Mouse (Mus musculus): ENCODE data around the gene Aldh3b1. TPM values are rescaled to one million over a fixed set of nuclear protein-coding genes. Genes with fewer than 3 reads are reported as not detected.

Aldh3b1 gene
- polyA plus RNA-seq, 1 experiment from 2014 or later = 1.7 TPM

- Histone ChIP-seq H3K4me1 (no peaks in the 10 kb centered on the region), H3K27me3 (no peaks in the 10 kb centered on the region), H3K4me3 (no peak overlapping the region), H3K36me3 (peaks cover 100% of the 10 kb centered on the region), H3K4me2 (no peak overlapping the region), H3K9ac (no peak overlapping the region), H3K9me3 (no peaks in the 10 kb centered on the region), H3K27ac (no peak overlapping the region; the same call in 1 of the 2 replicates)
- 94% methylated on average over 4 of the region's 4 CpGs for WGBS
- ATAC-seq (ENCODE audit: insufficient number of reproducible peaks, insufficient read depth, low FRiP score, low TSS enrichment, low read depth) = no peak
Observed at GRCm38 (mm10) chr19:3893545-3894116, 36.0 kb downstream of the Aldh3b1 start.

DNA sequence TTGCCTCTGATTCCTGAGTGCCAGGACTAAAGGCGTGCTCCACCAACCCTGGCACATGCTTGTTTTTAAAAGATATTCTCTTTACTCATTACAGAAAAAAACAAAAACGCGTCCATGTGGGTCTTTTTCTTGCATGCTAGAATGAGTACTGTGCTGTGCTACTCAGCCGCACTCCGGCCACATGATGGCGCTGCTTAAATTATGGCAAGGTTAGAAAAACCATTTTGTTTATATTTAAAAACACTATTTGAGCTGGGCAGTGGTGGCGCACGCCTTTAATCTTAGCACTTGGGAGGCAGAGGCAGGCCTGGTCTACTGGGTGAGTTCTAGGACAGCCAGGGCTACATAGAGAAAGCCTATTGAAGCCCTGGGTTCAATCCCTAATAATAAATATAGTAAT, 39.4 kb downstream of the Aldh3b1 start:
- WGBS = 81% methylated on average over 8 of the region's 8 CpGs

GRCm38 (mm10) chr19:3889096-3889495, 40.5 kb downstream of the Aldh3b1 start:
- Histone ChIP-seq H3K4me2 (no peak overlapping the region), H3K27ac (no peak overlapping the region), H3K9ac (no peak overlapping the region), H3K4me1 (no peaks in the 10 kb centered on the region), H3K27me3 (no peaks in the 10 kb centered on the region), H3K36me3 (peaks cover 87% of the 10 kb centered on the region), H3K9me3 (no peaks in the 10 kb centered on the region), H3K4me3 (no peak overlapping the region)
- no peak for ATAC-seq (ENCODE audit: insufficient number of reproducible peaks, insufficient read depth, low FRiP score, low TSS enrichment, low read depth)
- WGBS = 90% methylated on average over 5 of the region's 5 CpGs

More for the DNA sequence above, 39.4 kb downstream of the Aldh3b1 start:
- no peaks in the 10 kb centered on the region for H3K27me3 ChIP-seq
- no peaks in the 10 kb centered on the region for H3K4me1 ChIP-seq
- H3K4me3 ChIP-seq = no peak overlapping the region
- no peak overlapping the region for H3K27ac ChIP-seq
- H3K9me3 ChIP-seq = no peaks in the 10 kb centered on the region
- H3K9ac ChIP-seq = no peak overlapping the region
- H3K36me3 ChIP-seq = peaks cover 95% of the 10 kb centered on the region
- ATAC-seq (ENCODE audit: insufficient number of reproducible peaks, insufficient read depth, low FRiP score, low TSS enrichment, low read depth) = no peak
- H3K4me2 ChIP-seq = no peak overlapping the region

DNA sequence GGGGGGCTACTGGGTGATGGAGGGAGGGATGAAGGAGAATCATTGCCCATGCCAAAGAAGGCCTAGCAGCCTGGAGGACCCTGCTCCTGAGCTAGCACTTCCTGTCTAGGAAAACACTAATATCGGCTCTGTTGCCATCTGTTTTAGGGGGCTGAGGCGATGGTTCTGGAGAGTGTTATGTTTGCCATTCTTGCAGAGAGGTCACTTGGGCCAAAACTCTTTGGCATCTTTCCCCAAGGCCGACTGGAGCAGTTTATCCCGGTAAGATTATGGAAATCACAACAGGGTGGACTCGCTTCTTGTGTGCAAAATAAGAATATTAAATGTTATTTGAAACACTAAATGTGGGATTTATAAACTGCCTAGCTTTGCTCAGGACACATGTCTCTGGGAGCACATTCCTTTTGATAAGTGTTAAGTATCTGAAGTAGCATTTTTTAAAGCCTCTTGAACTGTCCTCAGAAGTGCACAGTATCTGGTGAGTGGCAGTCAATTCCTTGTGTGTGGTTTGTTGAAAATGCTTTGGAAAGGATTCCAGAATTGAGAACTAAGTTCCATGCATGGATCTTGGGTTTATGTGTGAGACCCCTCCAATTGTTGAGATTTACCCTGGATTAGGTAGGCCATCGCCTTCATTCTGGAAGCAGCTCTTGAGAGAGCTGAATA, 45.1 kb downstream of the Aldh3b1 start:
- no peak overlapping the region for H3K9ac ChIP-seq
- WGBS = 68% methylated on average over 6 of the region's 6 CpGs
- H3K9me3 ChIP-seq = no peaks in the 10 kb centered on the region
- peaks cover 48% of the 10 kb centered on the region for H3K36me3 ChIP-seq
- H3K4me3 ChIP-seq = no peak overlapping the region
- no peak for ATAC-seq (ENCODE audit: insufficient number of reproducible peaks, insufficient read depth, low FRiP score, low TSS enrichment, low read depth)
- H3K27ac ChIP-seq = no peak overlapping the region
- H3K27me3 ChIP-seq = no peaks in the 10 kb centered on the region
- 0 out of 2 replicates have a peak, but pooled peaks cover 5% of the 10 kb centered on the region for H3K4me1 ChIP-seq
- H3K4me2 ChIP-seq = no peak overlapping the region

- no peak for ATAC-seq (ENCODE audit: insufficient number of reproducible peaks, insufficient read depth, low FRiP score, low TSS enrichment, low read depth)
- Histone ChIP-seq H3K36me3 (peaks cover 36% of the 10 kb centered on the region), H3K4me2 (no peak overlapping the region), H3K4me1 (0 out of 2 replicates have a peak, but pooled peaks cover 5% of the 10 kb centered on the region), H3K9me3 (no peaks in the 10 kb centered on the region), H3K27me3 (no peaks in the 10 kb centered on the region), H3K27ac (no peak overlapping the region), H3K4me3 (no peak overlapping the region), H3K9ac (no peak overlapping the region)
- WGBS = 66% methylated on average over 4 of the region's 4 CpGs
Observed at GRCm38 (mm10) chr19:3882214-3882613, 47.4 kb downstream of the Aldh3b1 start.

DNA sequence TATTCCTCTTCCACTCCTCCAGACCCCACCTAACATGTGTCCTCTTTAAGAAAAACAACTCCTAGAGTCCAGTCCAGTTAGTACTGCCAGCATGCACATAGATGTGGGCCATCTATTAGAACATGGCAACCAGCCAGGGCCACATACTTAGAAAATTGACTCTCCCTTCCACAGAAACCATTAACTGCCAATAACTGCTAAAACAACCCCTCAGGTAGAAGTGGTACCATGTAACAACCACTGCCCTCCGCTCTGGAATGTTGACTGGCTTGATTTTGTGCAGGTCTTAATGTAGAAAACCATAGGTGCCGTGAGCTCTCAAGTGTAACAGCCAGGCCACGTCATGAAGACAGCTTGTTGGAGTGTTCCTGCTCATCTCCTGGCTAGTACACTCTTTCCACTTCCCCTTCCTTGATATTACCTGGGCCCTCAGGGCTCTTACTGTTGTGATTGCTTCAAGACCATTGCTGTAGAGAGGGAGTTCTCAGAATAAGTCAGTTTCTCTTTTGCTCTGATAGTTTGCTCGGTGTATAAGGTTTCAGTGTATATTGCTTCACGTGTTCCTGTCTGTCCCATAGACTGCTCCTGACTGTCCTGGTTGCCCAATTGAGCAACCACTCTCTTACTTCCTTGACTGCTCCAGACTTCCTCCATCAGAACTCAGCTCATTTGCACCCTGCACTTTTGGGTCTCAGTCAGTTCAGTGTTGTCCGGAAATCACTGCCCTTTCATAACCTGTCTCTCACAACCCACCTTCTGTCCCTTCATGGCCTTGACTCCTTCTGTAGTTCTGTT, 49.4 kb downstream of the Aldh3b1 start:
- 0 out of 2 replicates have a peak, but pooled peaks cover 5% of the 10 kb centered on the region for H3K4me1 ChIP-seq
- H3K9me3 ChIP-seq = no peaks in the 10 kb centered on the region
- H3K36me3 ChIP-seq = peaks cover 29% of the 10 kb centered on the region
- H3K27me3 ChIP-seq = no peaks in the 10 kb centered on the region
- H3K27ac ChIP-seq = no peak overlapping the region
- H3K4me3 ChIP-seq = no peak overlapping the region
- no peak overlapping the region for H3K4me2 ChIP-seq
- ATAC-seq (ENCODE audit: insufficient number of reproducible peaks, insufficient read depth, low FRiP score, low TSS enrichment, low read depth) = no peak
- no peak overlapping the region for H3K9ac ChIP-seq
- 82% methylated on average over 6 of the region's 6 CpGs for WGBS

DNA sequence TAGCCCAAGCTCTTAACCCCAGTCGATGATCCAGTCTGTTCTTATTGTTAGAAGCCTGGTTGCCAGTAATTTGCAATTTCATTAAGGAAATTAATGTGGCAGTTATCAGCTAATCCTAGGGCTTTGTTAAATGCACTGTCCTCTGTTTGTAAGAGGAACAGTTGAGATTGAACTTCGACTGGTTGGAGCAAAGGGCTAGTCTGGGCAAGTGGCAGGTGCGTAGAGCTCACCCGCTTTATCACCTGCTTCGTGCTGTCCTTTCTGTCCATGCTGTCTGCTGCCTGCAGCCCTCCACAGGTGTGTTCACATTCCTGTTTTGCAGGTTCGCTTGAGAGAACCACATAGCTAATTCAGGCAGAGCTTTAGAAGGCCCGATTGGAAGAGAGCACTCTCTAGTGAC, 54.6 kb downstream of the Aldh3b1 start:
- no peak overlapping the region for H3K4me2 ChIP-seq
- 73% methylated on average over 7 of the region's 7 CpGs for WGBS
- peaks cover 17% of the 10 kb centered on the region for H3K36me3 ChIP-seq
- no peak overlapping the region for H3K9ac ChIP-seq
- H3K27me3 ChIP-seq = no peaks in the 10 kb centered on the region
- H3K4me3 ChIP-seq = no peak overlapping the region
- H3K9me3 ChIP-seq = no peaks in the 10 kb centered on the region
- no peak overlapping the region for H3K27ac ChIP-seq
- H3K4me1 ChIP-seq = peaks cover 25% of the 10 kb centered on the region
- no peak for ATAC-seq (ENCODE audit: insufficient number of reproducible peaks, insufficient read depth, low FRiP score, low TSS enrichment, low read depth)

DNA sequence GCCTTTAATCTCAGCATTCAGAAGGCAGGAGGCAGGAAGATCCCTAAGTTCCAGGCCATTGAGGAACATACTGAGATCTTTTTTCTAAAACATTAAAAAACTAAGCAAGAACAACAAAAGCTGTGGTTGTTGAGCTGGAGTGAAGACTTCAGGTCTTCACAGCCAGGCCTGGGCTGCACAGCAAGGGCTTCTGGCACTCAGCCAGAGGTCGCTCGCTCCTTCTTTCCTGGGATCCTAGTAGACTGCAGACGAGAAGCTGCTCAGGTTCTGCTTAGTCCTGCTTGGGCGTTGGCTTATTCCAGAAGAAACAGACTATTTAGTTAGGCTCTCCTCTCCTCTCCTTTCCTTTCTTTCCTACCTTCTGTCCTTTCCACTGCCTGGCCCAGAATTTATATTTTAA, 57.2 kb downstream of the Aldh3b1 start:
- Histone ChIP-seq H3K4me1 (peaks cover 39% of the 10 kb centered on the region), H3K36me3 (peaks cover 15% of the 10 kb centered on the region), H3K4me3 (no peak overlapping the region), H3K9ac (no peak overlapping the region), H3K9me3 (no peaks in the 10 kb centered on the region), H3K4me2 (no peak overlapping the region), H3K27ac (no peak overlapping the region), H3K27me3 (no peaks in the 10 kb centered on the region)
- WGBS = 66% methylated on average over 4 of the region's 4 CpGs
- no peak for ATAC-seq (ENCODE audit: insufficient number of reproducible peaks, insufficient read depth, low FRiP score, low TSS enrichment, low read depth)

DNA sequence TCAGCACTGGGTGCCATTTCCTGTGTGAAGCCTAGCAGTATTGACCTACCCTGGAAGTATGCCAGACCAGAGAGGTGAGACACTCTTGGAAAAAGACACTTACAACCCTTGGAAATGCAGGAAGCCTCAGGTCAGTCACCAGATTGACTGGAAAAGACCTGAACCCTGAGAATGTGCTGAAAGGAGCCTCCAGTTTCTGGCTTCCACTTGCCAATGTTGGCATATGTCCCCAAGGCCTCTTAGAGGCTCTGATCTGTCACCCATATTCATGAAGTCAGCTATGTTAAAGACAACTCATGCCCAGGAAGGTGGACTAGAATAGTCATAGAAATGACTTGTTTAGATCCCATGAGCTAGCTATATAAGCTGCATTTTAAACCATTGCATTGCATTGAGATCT, 58.1 kb downstream of the Aldh3b1 start:
- no peak overlapping the region; the same call in 1 of the 2 replicates for H3K27ac ChIP-seq
- no peaks in the 10 kb centered on the region for H3K27me3 ChIP-seq
- no peak overlapping the region for H3K9ac ChIP-seq
- no peak for ATAC-seq (ENCODE audit: insufficient number of reproducible peaks, insufficient read depth, low FRiP score, low TSS enrichment, low read depth)
- H3K4me2 ChIP-seq = no peak overlapping the region
- H3K4me3 ChIP-seq = no peak overlapping the region
- peaks cover 14% of the 10 kb centered on the region for H3K36me3 ChIP-seq
- peaks cover 39% of the 10 kb centered on the region for H3K4me1 ChIP-seq
- H3K9me3 ChIP-seq = no peaks in the 10 kb centered on the region

GRCm38 (mm10) chr19:3868290-3868689, 61.3 kb downstream of the Aldh3b1 start:
- ATAC-seq (ENCODE audit: insufficient number of reproducible peaks, insufficient read depth, low FRiP score, low TSS enrichment, low read depth) = no peak
- 40% methylated on average over 1 of the region's 1 CpGs for WGBS
- H3K4me1 ChIP-seq = peaks cover 30% of the 10 kb centered on the region
- H3K9me3 ChIP-seq = no peaks in the 10 kb centered on the region
- no peak overlapping the region for H3K4me2 ChIP-seq
- H3K4me3 ChIP-seq = no peak overlapping the region
- no peak overlapping the region for H3K9ac ChIP-seq
- peaks cover 24% of the 10 kb centered on the region for H3K36me3 ChIP-seq
- H3K27me3 ChIP-seq = no peaks in the 10 kb centered on the region
- peak overlapping the region; percentile 80 for H3K27ac ChIP-seq

DNA sequence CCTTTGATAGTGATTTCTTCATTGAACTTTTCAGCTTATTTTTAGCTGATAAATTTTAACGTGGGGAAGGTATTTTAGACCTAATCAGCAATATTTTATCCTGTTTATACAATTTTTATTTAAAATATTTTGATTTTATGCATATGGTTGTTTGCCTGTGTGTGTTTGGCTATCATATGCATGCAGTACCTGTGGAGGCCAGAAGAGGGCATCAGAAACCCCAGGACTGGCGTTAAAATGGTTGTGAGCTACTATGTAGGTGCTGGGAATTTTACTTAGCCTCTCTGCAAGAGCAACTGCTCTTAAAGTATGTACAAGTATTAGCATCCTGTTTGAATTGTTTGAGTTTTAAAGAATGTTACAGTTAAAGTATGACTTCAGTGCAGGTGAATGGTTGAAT, 64.6 kb downstream of the Aldh3b1 start:
- 91% methylated on average over 2 of the region's 2 CpGs for WGBS

More for the DNA sequence above, 64.6 kb downstream of the Aldh3b1 start:
- Histone ChIP-seq H3K4me2 (no peak overlapping the region), H3K9ac (no peak overlapping the region), H3K27me3 (no peaks in the 10 kb centered on the region), H3K4me3 (no peak overlapping the region), H3K4me1 (peaks cover 13% of the 10 kb centered on the region), H3K36me3 (peaks cover 29% of the 10 kb centered on the region), H3K9me3 (0 out of 2 replicates have a peak, but pooled peaks cover 3% of the 10 kb centered on the region), H3K27ac (no peak overlapping the region)
- ATAC-seq (ENCODE audit: insufficient number of reproducible peaks, insufficient read depth, low FRiP score, low TSS enrichment, low read depth) = no peak
